Mouse (Mus musculus): ENCODE data around the gene Gm4707. TPM values are rescaled to one million over a fixed set of nuclear protein-coding genes. Genes with fewer than 3 reads are reported as not detected.

Gene Gm4707
- polyA plus RNA-seq, 1 experiment = 29.6 TPM

DNA sequence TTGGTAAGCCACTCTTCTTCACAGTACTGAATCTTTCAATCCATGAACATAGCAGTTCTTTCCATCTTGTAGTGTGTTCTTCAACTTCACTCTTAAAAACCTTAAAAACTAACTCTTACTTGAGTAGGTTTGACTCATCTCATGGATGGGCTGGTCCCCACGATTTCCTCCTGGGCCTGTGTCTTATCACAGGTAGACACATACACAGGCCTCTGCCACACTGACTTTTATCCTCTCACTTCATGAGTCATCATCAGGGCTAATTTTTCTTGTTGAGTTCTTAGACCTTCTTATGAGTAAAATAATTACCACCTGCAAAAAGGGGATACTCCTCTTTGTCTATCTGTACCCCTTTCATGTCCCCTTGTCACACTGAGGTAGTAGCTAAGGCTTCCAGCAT lies 42.7 kb downstream of the Gm4707 start:
- 67% methylated on average over 1 of the region's 1 CpGs for WGBS
- Histone ChIP-seq H3K4me3 (replicated peaks; ENCODE audit: control insufficient read depth, low read depth, low read length) (no peak overlapping the region), H3K4me1 (ENCODE audit: control insufficient read depth, insufficient read depth, low read length) (no peaks in the 10 kb centered on the region), H3K27ac (ENCODE audit: control insufficient read depth, insufficient read depth, low read depth, low read length, poor library complexity) (no peak overlapping the region)
- TF ChIP-seq POLR2A (IDR thresholded peaks at IDR 0.05; ENCODE audit: borderline replicate concordance, control insufficient read depth, low read depth, low read length) (no peak), CTCF (IDR thresholded peaks at IDR 0.05; ENCODE audit: control insufficient read depth, insufficient read depth, low read length) (no peak)

Other genes starting within 250 kb of the Gm4707 start
- 33.0 and 38.7 TPM in 2 replicates for gene Emilin2, start 147.9 kb downstream of the Gm4707 start, polyA plus RNA-seq (2011; ENCODE audit: insufficient read depth, insufficient read length, low replicate concordance, missing spikeins)
- 27.5 and 35.0 TPM in 2 replicates for gene Smchd1, start 15.4 kb upstream of the Gm4707 start, polyA plus RNA-seq (2011; ENCODE audit: insufficient read depth, insufficient read length, low replicate concordance, missing spikeins)
- 32.9 and 34.0 TPM in 2 replicates for gene Ndc80, start 66.9 kb upstream of the Gm4707 start, polyA plus RNA-seq (2011; ENCODE audit: insufficient read depth, insufficient read length, low replicate concordance, missing spikeins)
- gene Spdya, start 92.1 kb upstream of the Gm4707 start, polyA plus RNA-seq (2011; ENCODE audit: insufficient read depth, insufficient read length, low replicate concordance, missing spikeins) = not detected in 2 replicates
- 39.1 and 74.0 TPM in 2 replicates for gene Wdr43, start 156.0 kb upstream of the Gm4707 start, polyA plus RNA-seq (2011; ENCODE audit: insufficient read depth, insufficient read length, low replicate concordance, missing spikeins)
- not detected in 2 replicates for gene Togaram2, start 213.3 kb upstream of the Gm4707 start, polyA plus RNA-seq (2011; ENCODE audit: insufficient read depth, insufficient read length, low replicate concordance, missing spikeins)